Mouse (Mus musculus) MEL (cell line): ENCODE results near the gene Fcgr1. TPM values are rescaled to one million over a fixed set of nuclear protein-coding genes. Genes with fewer than 3 reads are reported as not detected.

Experiments
- DNase-seq: peaks from one replicate; pipeline ENCODE4 v3.0.0; 2011; ENCODE audit warnings: low read depth, low spot score
- H3K27ac ChIP-seq: 2 replicates; pipeline ENCODE4 v1.5.1; 2012; ENCODE audit warnings: low read depth, mild to moderate bottlenecking, control low read depth, low read length, moderate library complexity; ENCODE audit not compliant: control insufficient read depth
- H3K27me3 ChIP-seq, 2 experiments: fragments of 150-350 bp in 1 of 2; sonication (generic) in 1 of 2; 2 replicates each; pipeline ENCODE4 v1.6.1; 2012; ENCODE audit warnings: low read length in 2 of 2, mild to moderate bottlenecking in 2 of 2, improper control_type of control experiment in 1 of 2, moderate library complexity in 1 of 2; ENCODE audit not compliant: insufficient read depth in 2 of 2, control insufficient read depth in 1 of 2
- H3K36me3 ChIP-seq, 2 experiments: 2 replicates each; pipeline ENCODE4 v1.6.1; 2012 to 2014; ENCODE audit warnings: low read length in 2 of 2, improper control_type of control experiment in 1 of 2, inconsistent platforms in 1 of 2, mild to moderate bottlenecking in 1 of 2; ENCODE audit not compliant: insufficient read depth in 2 of 2, control insufficient read depth in 1 of 2
- H3K4me1 ChIP-seq, 2 experiments: fragments of 150-350 bp in 1 of 2; sonication (generic) in 1 of 2; 2 replicates each; pipeline ENCODE4 v1.6.1; 2012; ENCODE audit warnings: low read length in 2 of 2, improper control_type of control experiment in 1 of 2, mild to moderate bottlenecking in 1 of 2; ENCODE audit not compliant: insufficient read depth in 2 of 2, control insufficient read depth in 1 of 2
- H3K4me3 ChIP-seq, 2 experiments: fragments of 150-350 bp in 1 of 2; sonication (generic) in 1 of 2; 2 replicates each; pipeline ENCODE4 v1.5.1; 2012; ENCODE audit warnings: low read depth in 2 of 2, low read length in 2 of 2, mild to moderate bottlenecking in 2 of 2, moderate library complexity in 2 of 2, control low read depth in 1 of 2, improper control_type of control experiment in 1 of 2; ENCODE audit not compliant: control insufficient read depth in 1 of 2, insufficient read depth in 1 of 2
- H3K79me2 ChIP-seq: 2 replicates; pipeline ENCODE4 v1.6.1; 2012; ENCODE audit warnings: mild to moderate bottlenecking, low read length, moderate library complexity; ENCODE audit not compliant: control insufficient read depth, poor library complexity, insufficient read depth
- H3K9ac ChIP-seq: 2 replicates; pipeline ENCODE4 v1.6.1; 2012; ENCODE audit warnings: low read depth, mild to moderate bottlenecking, control low read depth, low read length, moderate library complexity; ENCODE audit not compliant: control insufficient read depth, poor library complexity, severe bottlenecking
- H3K9me3 ChIP-seq: fragments of 150-350 bp; sonication (generic); replicated peaks from 2 replicates; pipeline ENCODE4 v1.6.1; 2012; ENCODE audit warnings: mild to moderate bottlenecking, low read length, improper control_type of control experiment, moderate library complexity; ENCODE audit not compliant: insufficient read depth
- CHD1 ChIP-seq: IDR thresholded peaks from 2 replicates; pipeline ENCODE4 v1.6.1; 2012; ENCODE audit warnings: low read depth, mild to moderate bottlenecking, inconsistent platforms, low read length, improper control_type of control experiment
- E2F4 ChIP-seq: IDR thresholded peaks from 2 replicates; pipeline ENCODE4 v1.6.1; 2011; ENCODE audit warnings: low read depth, low read length, improper control_type of control experiment, borderline replicate concordance
- ELF1 ChIP-seq: IDR thresholded peaks from 2 replicates; pipeline ENCODE4 v1.6.1; 2014; ENCODE audit warnings: low read depth, mild to moderate bottlenecking, inconsistent platforms, low read length, improper control_type of control experiment, moderate library complexity
- ETS1 ChIP-seq: IDR thresholded peaks from 2 replicates; pipeline ENCODE4 v1.6.1; 2012; ENCODE audit warnings: low read depth, mild to moderate bottlenecking, inconsistent platforms, low read length, improper control_type of control experiment, moderate library complexity
- HCFC1 ChIP-seq: IDR thresholded peaks from 2 replicates; pipeline ENCODE4 v1.6.1; 2012; ENCODE audit warnings: low read depth, mild to moderate bottlenecking, inconsistent platforms, low read length, improper control_type of control experiment, moderate library complexity
- MAFK ChIP-seq: IDR thresholded peaks from 2 replicates; pipeline ENCODE4 v1.6.1; 2011; ENCODE audit warnings: low read depth, mild to moderate bottlenecking, low read length, improper control_type of control experiment, borderline replicate concordance
- MAX ChIP-seq: IDR thresholded peaks from 2 replicates; pipeline ENCODE4 v1.6.1; 2011; ENCODE audit warnings: low read length, improper control_type of control experiment
- MAZ ChIP-seq: IDR thresholded peaks from 2 replicates; pipeline ENCODE4 v1.6.1; 2012; ENCODE audit warnings: low read depth, mild to moderate bottlenecking, inconsistent platforms, low read length, improper control_type of control experiment
- MXI1 ChIP-seq: IDR thresholded peaks from 2 replicates; pipeline ENCODE4 v1.6.1; 2011; ENCODE audit warnings: mild to moderate bottlenecking, low read depth, low read length, improper control_type of control experiment
- MYB ChIP-seq: IDR thresholded peaks from 2 replicates; pipeline ENCODE4 v1.6.1; 2011; ENCODE audit warnings: mild to moderate bottlenecking, low read depth, low read length, improper control_type of control experiment
- NELFE ChIP-seq: IDR thresholded peaks from 2 replicates; pipeline ENCODE4 v1.6.1; 2011; ENCODE audit warnings: low read depth, low read length, improper control_type of control experiment
- NRF1 ChIP-seq: IDR thresholded peaks from 2 replicates; pipeline ENCODE4 v1.6.1; 2014; ENCODE audit warnings: low read depth, mild to moderate bottlenecking, inconsistent platforms, low read length, improper control_type of control experiment, moderate library complexity; ENCODE audit not compliant: poor library complexity, insufficient read depth, severe bottlenecking
- POLR2A ChIP-seq, 2 experiments: IDR thresholded peaks; 2 replicates each; pipeline ENCODE4 v1.6.1; 2011 to 2012; ENCODE audit warnings: low read length in 2 of 2, mild to moderate bottlenecking in 2 of 2, control low read depth in 1 of 2, improper control_type of control experiment in 1 of 2, low read depth in 1 of 2, moderate library complexity in 1 of 2; ENCODE audit not compliant: control insufficient read depth in 1 of 2, insufficient read depth in 1 of 2, poor library complexity in 1 of 2
- POLR2AphosphoS2 ChIP-seq: IDR thresholded peaks from 2 replicates; pipeline ENCODE4 v1.6.1; 2011; ENCODE audit warnings: low read length, improper control_type of control experiment
- TAL1 ChIP-seq: IDR thresholded peaks from 2 replicates; pipeline ENCODE4 v1.6.1; 2012; ENCODE audit warnings: mild to moderate bottlenecking, inconsistent platforms, low read length, moderate library complexity, mixed read lengths
- UBTF ChIP-seq: IDR thresholded peaks from 2 replicates; pipeline ENCODE4 v1.6.1; 2012; ENCODE audit warnings: low read depth, mild to moderate bottlenecking, inconsistent platforms, low read length, improper control_type of control experiment, moderate library complexity, borderline replicate concordance; ENCODE audit not compliant: insufficient read depth
- USF2 ChIP-seq, 2 experiments: IDR thresholded peaks; 2 replicates each; pipeline ENCODE4 v1.6.1; 2011 to 2012; ENCODE audit warnings: improper control_type of control experiment in 2 of 2, low read length in 2 of 2, borderline replicate concordance in 1 of 2, inconsistent platforms in 1 of 2, low read depth in 1 of 2, mild to moderate bottlenecking in 1 of 2; ENCODE audit not compliant: insufficient read depth in 1 of 2
- ZMIZ1 ChIP-seq: IDR thresholded peaks from 2 replicates; pipeline ENCODE4 v1.6.1; 2012; ENCODE audit warnings: low read depth, mild to moderate bottlenecking, inconsistent platforms, low read length, improper control_type of control experiment, moderate library complexity
- polyA plus RNA-seq, 2 experiments: library from polyadenylated mRNA; stranded (reverse) in 1 of 2; unstranded in 1 of 2; fragments of >175 nt in 1 of 2; fragments of >200 nt in 1 of 2; gene quantifications; 2 replicates each; pipeline versions ENCODE4 v1.2.1 to v1.2.4; 2012; ENCODE audit warnings: low replicate concordance in 2 of 2, low read depth in 1 of 2; ENCODE audit not compliant: insufficient read length in 2 of 2, insufficient read depth in 1 of 2, missing spikeins in 1 of 2
- total RNA-seq: library from RNA; depleted of rRNA; stranded (reverse); fragments of 300-350 nt; gene quantifications from 2 replicates; pipeline ENCODE4 v1.2.3, GENCODE M21; 2012

Gene Fcgr1
- total and polyA plus RNA-seq, 3 experiments: 2.8 to 4.7 TPM; not detected in 1

DNA sequence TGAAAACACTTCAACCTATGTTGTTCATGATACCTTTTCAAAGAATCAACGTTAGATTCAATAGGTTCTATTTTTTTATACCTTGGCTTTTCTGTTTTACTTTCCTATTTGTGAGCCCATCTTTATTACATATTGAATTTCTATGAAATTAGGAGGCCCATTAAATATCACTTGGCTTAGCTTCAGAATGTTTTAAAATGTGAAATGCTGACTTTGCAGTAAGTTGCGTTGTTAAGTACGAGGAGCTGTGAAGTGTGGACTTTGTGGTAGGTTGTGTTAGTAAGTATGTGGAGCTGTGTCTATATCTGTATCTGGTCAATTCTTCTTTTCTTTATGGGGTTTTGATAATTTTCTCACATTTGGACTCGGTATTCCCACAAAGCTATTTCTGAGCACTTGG lies 4.6 kb upstream of the Fcgr1 start:
- no peaks in the 10 kb centered on the region for H3K27me3 ChIP-seq
- no peaks in the 10 kb centered on the region for H3K79me2 ChIP-seq
- no peak for DNase-seq
- no peak overlapping the region for H3K9ac ChIP-seq
- H3K9me3 ChIP-seq: no peaks in the 10 kb centered on the region
- peaks cover 0 to 6% of the 10 kb centered on the region in 2 experiments; a peak in 2 of 4 replicates for H3K36me3 ChIP-seq
- peaks cover 8 to 11% of the 10 kb centered on the region in 2 experiments for H3K4me1 ChIP-seq
- TF ChIP-seq MXI1 (no peak), MAFK (peak; percentile 64; the same call in 1 of the 2 replicates), E2F4 (no peak), MAX (no peak), TAL1 (no peak), POLR2AphosphoS2 (no peak), NELFE (no peak)
- H3K27ac ChIP-seq: no peak overlapping the region
- no peak overlapping the region for H3K4me3 ChIP-seq

DNA sequence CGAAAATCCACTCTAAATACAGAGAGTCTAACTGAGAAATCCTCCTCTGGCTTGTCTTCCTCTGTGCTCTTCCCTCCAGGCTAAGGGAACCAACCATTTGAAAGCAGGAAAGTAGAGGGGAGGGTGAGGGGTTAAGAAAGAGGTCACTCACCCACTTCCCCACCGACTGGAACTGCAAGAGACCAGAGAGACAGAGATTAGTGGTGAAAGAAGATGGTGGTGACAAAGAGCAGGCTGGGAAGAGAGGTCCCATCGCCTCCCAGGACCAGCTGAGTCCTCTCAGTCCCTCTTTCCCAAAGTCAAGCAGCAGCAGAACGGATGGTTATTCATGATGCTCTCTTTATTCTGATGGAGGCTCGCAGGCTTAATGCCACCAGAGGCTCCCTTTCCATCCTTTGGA lies 401 bp downstream of the Fcgr1 start:
- H3K27ac ChIP-seq: peak overlapping the region; percentile 72
- no peak for DNase-seq

DNA sequence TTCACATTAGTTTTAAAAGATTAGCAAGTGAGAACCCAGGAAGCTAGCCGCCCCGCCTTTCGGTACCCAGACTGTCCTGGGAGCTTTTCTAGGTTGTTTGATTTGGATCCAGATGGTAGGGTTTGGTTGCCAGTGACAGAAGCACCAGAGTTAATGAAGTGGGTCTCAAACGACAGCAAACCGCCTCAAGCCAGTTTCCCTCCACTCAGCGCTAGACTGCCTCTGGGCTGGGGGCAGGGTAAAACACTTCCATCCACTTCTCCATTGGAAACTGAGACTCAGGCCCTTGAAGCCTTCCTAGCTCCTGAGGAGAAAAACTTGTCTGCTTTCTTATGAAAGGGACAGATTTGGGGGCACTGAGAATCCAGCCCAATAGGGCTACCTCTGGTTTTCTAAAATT lies 1.1 kb downstream of the Fcgr1 start:
- peak overlapping the region; percentile 51 to 53 for H3K4me3 ChIP-seq
- TF ChIP-seq CHD1: no peak
- no peak for TF ChIP-seq NRF1
- no peak for TF ChIP-seq UBTF
- no peak for TF ChIP-seq MYB
- TF ChIP-seq POLR2AphosphoS2: no peak
- TF ChIP-seq, all 39 proteins: peak for 0
- Histone ChIP-seq H3K27ac (peak overlapping the region; percentile 72; the same call in 1 of the 2 replicates), H3K9ac (peak overlapping the region; percentile 36), H3K9me3 (no peaks in the 10 kb centered on the region), H3K27me3 (no peaks in the 10 kb centered on the region), H3K4me1 (peaks cover 16 to 25% of the 10 kb centered on the region in 2 experiments), H3K36me3 (peaks cover 0 to 14% of the 10 kb centered on the region in 2 experiments; a peak in 2 of 4 replicates), H3K79me2 (no peaks in the 10 kb centered on the region)
- DNase-seq: no peak

More for the DNA sequence above, 401 bp downstream of the Fcgr1 start:
- Histone ChIP-seq H3K4me1 (peaks cover 16 to 25% of the 10 kb centered on the region in 2 experiments), H3K36me3 (peaks cover 0 to 14% of the 10 kb centered on the region in 2 experiments; a peak in 2 of 4 replicates), H3K79me2 (no peaks in the 10 kb centered on the region), H3K9ac (peak overlapping the region; percentile 36), H3K27me3 (no peaks in the 10 kb centered on the region), H3K4me3 (peak overlapping the region; percentile 51 to 53), H3K9me3 (no peaks in the 10 kb centered on the region)
- no peak for TF ChIP-seq ETS1
- TF ChIP-seq NRF1: no peak
- no peak for TF ChIP-seq MAX
- no peak for TF ChIP-seq E2F4
- 0 out of 2 replicates have a peak, but pooled peaks have one; percentile 11 for TF ChIP-seq MAZ
- TF ChIP-seq POLR2A (IDR thresholded peaks at IDR 0.05; ENCODE audit: control insufficient read depth in 1 of 2, insufficient read depth in 1 of 2, low read depth in 1 of 2, low read length in 2 of 2, poor library complexity in 1 of 2): no peak
- TF ChIP-seq HCFC1: no peak
- TF ChIP-seq ELF1: no peak
- TF ChIP-seq MYB: no peak
- no peak; the same call in 1 of the 2 replicates for TF ChIP-seq ZMIZ1
- TF ChIP-seq USF2 (IDR thresholded peaks at IDR 0.05; ENCODE audit: borderline replicate concordance in 1 of 2, insufficient read depth in 1 of 2, low read depth in 1 of 2, low read length in 2 of 2): no peak
- TF ChIP-seq CHD1: peak; percentile 67
